Mouse (Mus musculus) kidney, adult 2 months (tissue): Measurements from ENCODE around the gene Eps15. TPM values are rescaled to one million over a fixed set of nuclear protein-coding genes. Genes with fewer than 3 reads are reported as not detected.

Source experiments
- DNase-seq: peaks from one replicate; pipeline ENCODE4 v3.0.0; 2021
- H3K27ac ChIP-seq: fragments of 200-500 bp; 2 replicates; pipeline ENCODE4 v1.5.1; 2012; ENCODE audit warnings: low read depth, low read length, control low read depth, inconsistent platforms; ENCODE audit not compliant: insufficient read depth
- H3K27me3 ChIP-seq: fragments of 200-500 bp; replicated peaks from 2 replicates; pipeline ENCODE4 v1.6.1; 2012; ENCODE audit warnings: mild to moderate bottlenecking, moderate library complexity, low read length, inconsistent platforms; ENCODE audit not compliant: control insufficient read depth, insufficient read depth
- H3K36me3 ChIP-seq: fragments of 200-500 bp; 2 replicates; pipeline ENCODE4 v1.6.1; 2012; ENCODE audit warnings: mild to moderate bottlenecking, moderate library complexity, low read length, inconsistent platforms; ENCODE audit not compliant: control insufficient read depth, insufficient read depth
- H3K4me1 ChIP-seq: fragments of 200-500 bp; 2 replicates; pipeline ENCODE4 v1.6.1; 2011; ENCODE audit warnings: low read length; ENCODE audit not compliant: control insufficient read depth, insufficient read depth
- H3K4me3 ChIP-seq: fragments of 200-500 bp; 2 replicates; pipeline ENCODE4 v1.5.1; 2011; ENCODE audit warnings: mild to moderate bottlenecking, low read depth, low read length, control low read depth; ENCODE audit not compliant: insufficient read depth
- CTCF ChIP-seq: fragments of 200-500 bp; conservative IDR thresholded peaks from 2 replicates; pipeline ENCODE4 v1.5.1; 2011; ENCODE audit warnings: low read depth, mild to moderate bottlenecking, control low read depth, low read length, moderate library complexity, mixed read lengths; ENCODE audit not compliant: insufficient read depth, insufficient read length
- POLR2A ChIP-seq: fragments of 200-500 bp; IDR thresholded peaks from one replicate; pipeline ENCODE4 v1.6.1; 2011; ENCODE audit warnings: low read depth, low read length, control low read depth
- WGBS: fragments of 180-500 bp; shearing (Covaris S2); methylation state at CpG from one replicate; pipeline ENCODE4 v1.1.7; 2018; 5-methylcytosine and 5-hydroxymethylcytosine counted together
- polyA plus RNA-seq: library from polyadenylated mRNA; depleted of rRNA; stranded (reverse); fragments of >200 nt; gene quantifications from 2 replicates; pipeline ENCODE4 v1.2.3, GENCODE M21; 2012; rRNA removed

The Eps15 gene
- polyA plus RNA-seq, 1 experiment, result 19.3 TPM

DNA sequence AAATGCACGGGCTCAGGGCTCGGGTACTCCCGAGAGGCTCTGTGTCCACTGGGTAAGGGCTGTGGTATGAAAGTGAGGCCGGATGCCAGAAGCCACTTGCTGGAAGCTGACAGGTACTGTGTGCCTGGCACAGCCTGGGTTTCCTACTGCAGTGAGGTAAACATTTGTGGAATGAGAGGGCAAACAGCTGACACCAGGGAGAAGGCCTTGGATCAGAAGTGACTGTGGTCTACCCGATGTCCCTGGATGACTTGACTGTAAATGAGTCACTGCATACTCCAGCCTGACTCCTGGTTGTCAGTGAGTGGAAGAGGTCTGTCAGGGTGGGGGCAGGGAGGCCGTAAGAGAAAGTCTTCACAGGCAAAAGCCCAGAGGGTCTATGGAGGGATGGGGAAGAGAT, 153.6 kb downstream of the Eps15 start:
- DNase-seq, result peak; percentile 51
- no peaks in the 10 kb centered on the region for H3K27me3 ChIP-seq
- TF ChIP-seq CTCF, result no peak
- no peak for TF ChIP-seq POLR2A
- no peaks in the 10 kb centered on the region for H3K4me1 ChIP-seq
- H3K27ac ChIP-seq, result no peak overlapping the region
- H3K36me3 ChIP-seq, result no peaks in the 10 kb centered on the region
- H3K4me3 ChIP-seq, result no peak overlapping the region
- 52% methylated on average over 6 of the region's 6 CpGs for WGBS

DNA sequence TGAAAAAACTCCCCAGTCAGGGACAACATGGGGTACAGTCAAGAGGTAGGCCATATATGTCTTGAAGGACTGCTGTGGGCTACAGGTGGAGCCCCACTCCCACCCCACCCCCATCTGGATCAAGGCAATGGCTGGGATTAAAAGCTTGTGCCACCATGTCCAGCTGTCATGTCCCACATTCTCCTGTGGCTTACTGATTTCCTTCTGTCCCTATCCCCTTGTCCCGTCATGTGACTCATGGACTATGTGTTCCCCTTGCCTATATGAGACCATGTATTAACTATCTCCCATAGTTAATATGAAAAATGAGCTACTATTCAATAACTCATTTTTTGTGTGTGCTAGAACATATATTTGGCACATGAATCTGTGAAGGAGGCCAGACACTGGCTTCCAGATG, 154.2 kb downstream of the Eps15 start:
- Histone ChIP-seq H3K27me3 (no peaks in the 10 kb centered on the region), H3K36me3 (no peaks in the 10 kb centered on the region), H3K4me1 (no peaks in the 10 kb centered on the region), H3K4me3 (no peak overlapping the region), H3K27ac (no peak overlapping the region)
- TF ChIP-seq POLR2A (no peak), CTCF (no peak)
- DNase-seq, result no peak
- 95% methylated on average over 1 of the region's 1 CpGs for WGBS

Other genes starting within 250 kb of the Eps15 start
- gene Osbpl9, start 78.0 kb upstream of the Eps15 start, polyA plus RNA-seq, result 182 and 201 TPM in 2 replicates
- not detected in 2 replicates for gene Calr4, start 45.8 kb upstream of the Eps15 start, polyA plus RNA-seq
- 2.8 and 3.1 TPM in 2 replicates for gene Ttc39a, start 126.4 kb downstream of the Eps15 start, polyA plus RNA-seq
- 52.9 and 57.5 TPM in 2 replicates for gene Rnf11, start 204.5 kb downstream of the Eps15 start, polyA plus RNA-seq